In genomic region chr14:86678179-86678780, GRCm38 (mm10) we compare ENCODE assay signal across 10 mouse cellular contexts.
A peak's percentile ranks its signal among the peaks of the same experiment; 100 is the strongest.
DNase-seq lines count a peak whose midpoint lies in the region; ATAC-seq and TF ChIP-seq lines count a peak whose summit lies in the region.
"Had no signal": no experiment of that assay in that cellular context is flagged by ENCODE, and none has a peak within 500 bp of the region (broad histone marks: within the 10 kb centered on the region; RNA-seq: fewer than 3 reads in every experiment).

No protein-coding gene starts in this region.

- TF ChIP-seq CTCF in liver, adult 2 months (IDR thresholded peaks at IDR 0.05; ENCODE audit: low read depth, low read length): 0 out of 2 replicates have a peak, but pooled peaks have one; percentile 24
- TF ChIP-seq CTCF in Patski (IDR thresholded peaks at IDR 0.05): peak; percentile 61

- no peak for DNase-seq in cerebellum, postnatal 25 days
- no peak for DNase-seq in liver, adult 2 months (ENCODE audit: extremely low read depth, low read depth, low spot score)
- DNase-seq in liver (no peak), Patski (ENCODE audit: low read depth, low spot score) (no peak)
- no peak for DNase-seq in adrenal gland, postnatal 4 days (ENCODE audit: low spot score in 2 of 2)
- DNase-seq in heart, postnatal 4 days: no peak
- DNase-seq: adrenal gland, postnatal 14 days had no signal

- H3K79me2 ChIP-seq in liver, adult 2 months (ENCODE audit: control insufficient read depth, insufficient read depth, low read length): no peaks in the 10 kb centered on the region

- CTCF ChIA-PET in Patski (lab: Charles Lee): interaction anchor here (1.0 to 1.7 kb wide), 5 partner anchors 11 to 215 kb away, joined by 3 to 4 read pairs (median 3); no protein-coding TSS in a partner anchor

- no peaks in the 10 kb centered on the region for H3K4me1 ChIP-seq in liver, adult 2 months (ENCODE audit: control insufficient read depth, insufficient read depth, low read length)
- H3K4me1 ChIP-seq: stomach, embryonic 15.5 days had no signal

- in situ Hi-C loops in Patski (cut with MboI; ENCODE audit: low pct_unique_long_range_greater_than_20kb): no loop called here

- no peak overlapping the region for H3K4me3 ChIP-seq in liver, adult 2 months (ENCODE audit: insufficient read depth, low read depth, low read length)
- H3K4me3 ChIP-seq: stomach, embryonic 15.5 days had no signal

- peak; percentile 33; the same call in 1 of the 2 replicates for ATAC-seq in cerebellum, adult (ENCODE audit: insufficient number of reproducible peaks, low FRiP score, low TSS enrichment)
- no peak for ATAC-seq in Patski
- peak; percentile 79 for ATAC-seq in inflammation-experienced regulatory T-cells, adult 6 months

- TF ChIP-seq POLR2A in liver, adult 2 months (IDR thresholded peaks at IDR 0.05; ENCODE audit: extremely low read depth, insufficient read depth, low read length): no peak

- H3K27me3 ChIP-seq in liver, adult 2 months (ENCODE audit: control insufficient read depth, insufficient read depth, low read length): no peaks in the 10 kb centered on the region
- no peaks in the 10 kb centered on the region for H3K27me3 ChIP-seq in Patski
- H3K27me3 ChIP-seq: stomach, embryonic 15.5 days had no signal

- POLR2A ChIA-PET in Patski (lab: Charles Lee): no interaction called here

- no peak overlapping the region for H3K27ac ChIP-seq in liver, adult 2 months (replicated peaks; ENCODE audit: insufficient read depth, low read depth, low read length)
- H3K27ac ChIP-seq: stomach, embryonic 15.5 days had no signal

- no peak overlapping the region for H3K9ac ChIP-seq in liver, adult 2 months (ENCODE audit: low read depth, low read length)
- H3K9ac ChIP-seq: stomach, embryonic 15.5 days had no signal

- WGBS in liver, adult 2 months: 66% methylated on average over 5 of the region's 5 CpGs

- H3K36me3 ChIP-seq in liver, adult 2 months (ENCODE audit: control insufficient read depth, insufficient read depth, low read length): no peaks in the 10 kb centered on the region
- H3K36me3 ChIP-seq: stomach, embryonic 15.5 days had no signal
